Comparison of ENCODE assay signal across 16 mouse cellular contexts in the genomic region with DNA sequence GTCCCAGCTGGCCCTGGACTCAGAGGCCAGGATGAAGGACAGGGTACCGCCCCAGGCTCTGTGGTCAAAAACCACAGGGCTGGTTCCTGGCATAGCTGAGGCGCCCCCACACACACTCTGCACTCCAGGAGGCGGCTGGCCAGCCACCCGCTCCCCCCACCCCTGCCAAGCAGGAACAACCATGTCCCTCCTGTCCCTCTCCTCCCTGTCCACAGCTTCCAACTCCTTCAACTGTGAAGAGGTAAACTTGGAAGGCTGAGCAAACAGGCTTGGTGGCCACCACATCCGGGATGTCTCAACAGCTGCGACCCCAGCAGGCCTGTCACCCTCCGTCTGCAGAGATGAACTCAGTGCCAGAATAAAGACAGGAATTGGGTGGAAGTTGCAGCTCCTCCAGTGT. TPM values are rescaled to one million over a fixed set of nuclear protein-coding genes. Genes with fewer than 3 reads are reported as not detected.
DNase-seq lines count a peak whose midpoint lies in the region; ATAC-seq lines count a peak whose summit lies in the region.
"Had no signal": no experiment of that assay in that cellular context is flagged by ENCODE, and none has a peak within 500 bp of the region (broad histone marks: within the 10 kb centered on the region; RNA-seq: fewer than 3 reads in every experiment).

No protein-coding gene starts in this region.

- peaks cover 9% of the 10 kb centered on the region; the same call in 1 of the 2 replicates for H3K27me3 ChIP-seq in heart, embryonic 12.5 days (replicated peaks)
- H3K27me3 ChIP-seq: embryonic facial prominence, embryonic 13.5 days had no signal

- intact Hi-C loops in left cerebral cortex, postnatal 4 days (cut with DNase I) = no loop called here
- intact Hi-C loops in left cerebral cortex, postnatal 14 days (cut with DNase I) = no loop called here

- H3K27ac ChIP-seq in heart, embryonic 12.5 days (ENCODE audit: poor library complexity, severe bottlenecking) = 0 out of 2 replicates have a peak overlapping the region, but pooled peaks have one; percentile 16
- H3K27ac ChIP-seq: embryonic facial prominence, embryonic 13.5 days had no signal

- no peaks in the 10 kb centered on the region for H3K9me3 ChIP-seq in heart, embryonic 12.5 days (replicated peaks)
- H3K9me3 ChIP-seq: embryonic facial prominence, embryonic 13.5 days had no signal

- no peak overlapping the region for H3K4me3 ChIP-seq in heart, embryonic 12.5 days
- H3K4me3 ChIP-seq: embryonic facial prominence, embryonic 13.5 days had no signal

- H3K9ac ChIP-seq in heart, embryonic 12.5 days = no peak overlapping the region
- H3K9ac ChIP-seq: embryonic facial prominence, embryonic 13.5 days had no signal

- DNase-seq in heart, adult 11 months = no peak
- peak; percentile 67 for DNase-seq in left cerebral cortex, postnatal 4 days
- no peak for DNase-seq in left cerebral cortex, postnatal 14 days (ENCODE audit: low spot score in 2 of 2)
- DNase-seq in thymus, postnatal 14 days = peak; percentile 52
- no peak for DNase-seq in right cerebral cortex, postnatal 10 days (ENCODE audit: low spot score in 2 of 2)
- DNase-seq in frontal cortex, adult 2 months (ENCODE audit: extremely low spot score in 1 of 2, low spot score in 1 of 2) = no peak
- DNase-seq: adrenal gland, postnatal 25 days; cerebellum, postnatal 36 days had no signal

- no peak for ATAC-seq in heart, embryonic 12.5 days (ENCODE audit: insufficient number of reproducible peaks, low FRiP score)
- ATAC-seq in granulocyte monocyte progenitor cell, adult 5-6 weeks (replicated peaks; ENCODE audit: poor library complexity, severe bottlenecking) = peak; percentile 82
- ATAC-seq: intestine, postnatal 0 days had no signal

- no peak overlapping the region for H3K4me2 ChIP-seq in heart, embryonic 12.5 days
- H3K4me2 ChIP-seq: embryonic facial prominence, embryonic 13.5 days; liver, embryonic 11.5 days had no signal

- H3K36me3 ChIP-seq in heart, embryonic 12.5 days = no peaks in the 10 kb centered on the region
- H3K36me3 ChIP-seq: embryonic facial prominence, embryonic 13.5 days had no signal

- peaks cover 41% of the 10 kb centered on the region for H3K4me1 ChIP-seq in heart, embryonic 12.5 days (replicated peaks)
- H3K4me1 ChIP-seq: embryonic facial prominence, embryonic 13.5 days had no signal

- WGBS in heart, embryonic 12.5 days = 73% methylated on average over 7 of the region's 7 CpGs

RNA-seq across cellular contexts. Expression of gene Muc5b, which starts 2.9 kb away (rescaled TPM):
- 0.06 TPM in 2 replicates for polyA plus RNA-seq in heart, embryonic 12.5 days (2016; fragmentation: Nextera tagmentation; extraction: Ambion mirVana)
- total RNA-seq in left cerebral cortex, postnatal 4 days (2021) = not detected
- not detected for total RNA-seq in left cerebral cortex, postnatal 14 days (2021)
- 0.04 and 0.21 TPM in 2 replicates for total RNA-seq in granulocyte monocyte progenitor cell, adult 5-6 weeks (2014; fragmentation: Nextera tagmentation)
- under 0.01 TPM in 2 replicates for total RNA-seq in granulocyte monocyte progenitor cell, adult 5-6 weeks (2017)
- polyA plus RNA-seq in frontal cortex, adult 2 months (2012; rRNA removed) = 0.02 and 0.06 TPM in 2 replicates
- total RNA-seq: adrenal gland, postnatal 25 days had no signal
- polyA plus RNA-seq: embryonic facial prominence, embryonic 13.5 days; forebrain, embryonic 11.5 days; liver, embryonic 11.5 days had no signal

RNA-seq across cellular contexts. Expression of gene Muc5ac, which starts 47.2 kb away (rescaled TPM):
- not detected in 2 replicates for polyA plus RNA-seq in heart, embryonic 12.5 days (2016; fragmentation: Nextera tagmentation; extraction: Ambion mirVana)
- total RNA-seq in left cerebral cortex, postnatal 4 days (2021) = not detected
- total RNA-seq in left cerebral cortex, postnatal 14 days (2021) = not detected
- total RNA-seq in granulocyte monocyte progenitor cell, adult 5-6 weeks (2014; fragmentation: Nextera tagmentation) = not detected in 2 replicates
- total RNA-seq in granulocyte monocyte progenitor cell, adult 5-6 weeks (2017) = not detected in 2 replicates
- polyA plus RNA-seq in frontal cortex, adult 2 months (2012; rRNA removed) = 0.02 TPM in 1 of 2 replicates, not detected in the other
- total RNA-seq: adrenal gland, postnatal 25 days; heart, adult 8-10 months had no signal
- polyA plus RNA-seq: embryonic facial prominence, embryonic 13.5 days; forebrain, embryonic 11.5 days; hindbrain, embryonic 11.5 days; intestine, postnatal 0 days; liver, embryonic 11.5 days had no signal

Comparison
In these comparisons a context has a peak if more than half of its experiments do, and no peak if none do; other contexts are left out.
1. DNase-seq: peak in left cerebral cortex, postnatal 4 days (single experiment) and thymus, postnatal 14 days (single experiment); none in heart, adult 11 months (single experiment), left cerebral cortex, postnatal 14 days (0 of 2), right cerebral cortex, postnatal 10 days (0 of 2) and frontal cortex, adult 2 months (0 of 2).